Mouse (Mus musculus) WW6 (cell line): Measurements from ENCODE around the gene Ceacam5.

Experiments
- DNase-seq: peaks from one replicate; pipeline ENCODE4 v3.0.0-alpha.2; 2013; ENCODE audit warnings: low read depth, low spot score

Gene Ceacam5

DNA sequence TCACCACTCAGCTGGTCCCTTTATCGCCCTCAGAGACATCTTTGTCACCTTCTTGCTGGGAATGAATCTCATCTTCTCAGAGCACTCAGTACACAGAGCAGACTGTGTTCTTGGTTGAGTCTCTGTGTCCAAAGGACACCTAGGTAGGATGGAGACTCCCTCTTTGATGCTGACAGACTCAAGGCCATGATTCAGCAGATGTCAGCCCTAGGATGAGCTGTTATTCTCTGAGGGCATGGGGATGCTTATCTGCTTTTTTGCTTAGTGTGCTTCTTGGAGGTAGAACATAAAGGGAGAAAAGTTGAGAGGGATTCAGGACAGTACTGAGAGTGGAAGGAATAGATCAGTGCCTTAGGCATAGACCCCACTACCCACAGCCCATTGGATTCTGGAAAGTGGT lies at the start of gene Ceacam5:
Gene Ceacam5 (plus strand): TSS at position 301 of the 400 bp plus-strand sequence.
- no peak for DNase-seq
